Mouse (Mus musculus) inflammation-experienced regulatory T-cells, adult 6 months (primary cell): ENCODE measurements around the gene 4930539E08Rik. TPM values are rescaled to one million over a fixed set of nuclear protein-coding genes. Genes with fewer than 3 reads are reported as not detected.
A peak's percentile ranks its signal among the peaks of the same experiment; 100 is the strongest.

Experiments used
- ATAC-seq: one replicate; pipeline ENCODE4 v1.8.0; 2017
- polyA plus RNA-seq, 3 experiments: library from polyadenylated mRNA; unstranded; fragments of 100-300 nt; shearing (Covaris generic); gene quantifications; one replicate each; pipeline ENCODE4 v1.2.1; 2017

Gene 4930539E08Rik
- polyA plus RNA-seq, 3 experiments from 2014 or later, result 0.25 to 3.2 (median 2.7) TPM

DNA sequence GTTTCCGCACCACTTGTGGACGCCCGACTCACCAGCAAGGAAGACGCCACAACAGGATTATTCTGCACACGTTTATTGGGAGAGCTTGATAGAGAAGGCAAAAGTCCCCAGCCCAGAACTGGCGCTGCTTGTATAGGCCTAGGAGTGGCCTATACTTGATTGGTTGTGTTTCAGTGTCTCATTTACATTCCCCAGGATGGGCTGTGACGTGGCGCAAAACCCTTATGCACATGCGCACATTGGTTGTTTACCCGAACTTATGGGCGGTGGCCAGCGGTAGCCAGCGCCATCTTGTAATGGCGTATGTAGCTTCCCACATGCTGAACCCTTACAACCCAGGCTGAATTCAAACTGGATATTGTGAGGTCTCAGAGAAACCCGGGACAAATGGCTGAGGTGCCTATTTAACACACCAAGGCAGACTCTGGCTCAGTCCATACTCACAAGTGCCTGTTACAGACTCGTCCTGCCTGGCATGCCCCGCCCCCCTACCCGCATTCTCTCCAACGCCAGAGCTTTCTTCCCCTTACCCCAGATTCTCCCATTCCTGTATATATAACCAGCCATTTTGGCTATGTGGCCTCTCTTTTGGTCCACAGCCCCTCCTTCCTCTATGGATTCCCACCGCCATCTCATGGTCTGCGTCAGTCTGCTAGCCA lies 19.8 kb downstream of the 4930539E08Rik start:
- ATAC-seq, result no peak

DNA sequence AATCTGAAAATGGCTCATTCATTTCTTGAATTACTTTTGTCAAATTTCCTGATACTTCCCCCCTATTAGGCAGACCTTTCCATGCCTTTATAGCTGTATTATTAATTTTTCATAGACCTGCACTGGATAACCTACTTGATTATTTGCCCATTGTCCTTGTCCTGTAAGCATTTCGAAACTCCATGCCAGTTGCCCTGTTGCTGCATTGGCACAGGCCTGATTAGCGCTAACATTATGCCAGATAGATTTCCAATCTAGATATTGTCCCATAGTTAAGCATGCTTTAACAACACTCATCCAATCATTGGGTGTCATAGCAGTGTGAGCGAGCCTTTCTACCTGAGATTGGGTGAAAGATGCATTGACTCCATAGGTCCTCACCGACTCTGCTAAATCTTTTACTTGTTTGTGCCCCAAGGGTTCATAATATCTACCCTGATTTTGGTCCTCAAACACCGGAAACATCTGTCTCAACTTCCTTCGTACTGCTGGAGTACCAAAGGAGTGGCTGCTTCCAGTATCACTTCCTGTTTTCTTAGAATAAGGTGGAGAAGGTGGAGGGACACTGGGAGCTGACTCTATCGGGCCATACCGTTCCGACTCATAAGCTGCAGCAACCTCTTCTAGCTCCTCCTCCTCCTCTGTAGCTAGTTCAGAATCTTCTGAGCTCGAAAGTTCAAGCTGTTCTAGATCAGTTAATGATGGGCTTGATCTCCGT lies 20.9 kb downstream of the 4930539E08Rik start:
- no peak for ATAC-seq

DNA sequence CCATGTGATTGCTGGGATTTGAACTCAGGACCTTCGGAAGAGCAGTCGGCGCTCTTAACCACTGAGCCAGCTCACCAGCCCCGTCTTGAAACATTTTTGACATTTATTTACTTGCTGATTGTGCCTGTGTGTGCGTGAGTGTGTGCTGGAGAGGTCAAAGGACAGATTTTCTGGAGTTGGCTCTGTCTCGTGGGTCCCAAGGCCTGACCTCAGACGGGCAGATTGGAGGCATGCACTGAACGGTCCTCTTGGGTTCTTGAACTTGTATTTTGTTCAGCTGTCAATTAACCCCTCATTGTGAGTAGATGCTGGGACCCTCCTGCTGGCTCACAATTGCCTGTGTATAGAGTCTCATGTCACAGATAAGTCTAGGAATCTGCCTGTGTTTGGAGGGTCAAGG lies 28.9 kb downstream of the 4930539E08Rik start:
- no peak for ATAC-seq

DNA sequence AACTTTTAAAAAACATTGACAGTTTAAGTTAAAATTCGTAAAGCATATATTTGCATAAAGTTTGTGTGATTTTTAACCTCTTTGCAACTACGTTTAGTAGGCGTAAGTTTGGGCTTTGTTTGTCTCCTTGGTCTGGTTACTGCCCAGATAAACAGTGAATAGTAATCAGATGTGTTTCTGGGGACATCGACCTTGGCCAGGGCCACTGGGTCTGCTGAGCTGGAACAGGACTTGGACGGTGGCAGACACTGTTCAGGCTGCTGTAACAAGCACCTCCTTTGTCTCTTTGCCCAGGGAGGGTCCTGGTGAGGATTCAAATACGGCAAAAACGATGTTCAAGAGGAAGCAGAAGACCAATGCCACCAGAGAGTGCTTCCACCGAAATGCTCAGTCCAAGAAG lies 29.9 kb downstream of the 4930539E08Rik start:
- ATAC-seq, result no peak

DNA sequence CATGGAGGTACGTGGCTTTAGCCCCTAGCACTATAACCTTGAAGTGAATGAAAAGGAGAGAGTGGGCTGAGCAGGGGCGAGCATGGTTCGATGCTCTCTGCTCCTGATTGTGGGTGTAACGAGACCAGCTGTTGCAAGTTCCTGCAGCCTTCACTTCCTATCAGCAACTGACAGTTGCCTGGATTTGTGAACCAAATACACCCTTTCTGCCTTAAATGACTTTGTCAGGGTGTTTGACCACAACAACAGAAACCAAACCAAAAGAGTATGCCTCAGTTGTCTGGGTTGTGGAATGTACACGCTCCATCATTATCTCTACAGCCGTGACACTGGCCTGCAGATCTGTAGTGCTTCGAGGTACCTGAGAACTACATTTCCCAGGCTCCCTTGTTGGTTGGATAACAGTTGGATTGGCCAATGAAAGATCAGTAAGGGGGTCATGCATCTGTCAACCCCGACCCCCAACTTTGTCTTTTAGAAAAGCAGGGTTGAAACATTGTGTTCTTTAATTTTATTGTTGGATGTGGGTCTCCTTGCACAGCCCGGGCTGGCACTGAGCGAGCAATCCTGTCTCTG lies 31.1 kb downstream of the 4930539E08Rik start:
- no peak for ATAC-seq

DNA sequence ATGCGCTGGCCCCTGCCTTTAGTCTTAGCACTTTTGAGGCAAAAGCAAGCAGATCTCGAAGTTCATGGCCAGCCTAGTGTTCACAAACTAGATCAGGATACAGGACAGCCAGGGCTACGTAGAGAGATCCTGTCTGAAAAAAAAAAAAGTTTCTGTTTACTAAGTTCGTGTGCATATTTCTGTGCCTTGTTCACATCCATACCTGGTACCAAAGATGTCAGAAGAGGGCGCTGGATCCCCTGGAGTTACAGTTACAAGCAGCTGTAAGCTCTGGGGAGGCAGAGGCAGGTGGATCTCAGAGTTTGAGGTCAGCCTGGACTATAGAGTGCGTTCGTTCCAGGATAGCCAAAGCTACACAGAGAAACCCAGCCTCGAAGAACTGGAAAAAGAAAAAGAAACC lies 32.3 kb downstream of the 4930539E08Rik start:
- ATAC-seq, result peak; percentile 48

DNA sequence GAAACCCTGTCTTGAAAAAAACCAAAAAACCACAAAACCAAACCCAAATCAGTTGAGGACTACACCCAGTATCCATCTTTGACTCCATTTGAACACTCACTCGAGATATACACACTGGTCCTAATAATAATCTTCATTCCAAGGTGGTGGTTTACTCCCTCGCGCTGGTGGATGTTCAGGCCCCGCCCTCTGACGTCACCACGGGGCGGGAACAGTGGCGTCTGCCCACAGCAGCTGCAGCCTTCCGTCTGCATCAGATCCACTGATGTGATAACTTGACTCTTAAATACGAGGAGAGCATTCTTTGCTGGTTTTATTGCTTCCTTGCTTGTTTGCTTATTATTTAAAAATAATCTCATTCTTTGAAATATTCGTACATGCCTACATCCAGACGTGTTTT lies 32.8 kb downstream of the 4930539E08Rik start:
- ATAC-seq, result peak; percentile 89

DNA sequence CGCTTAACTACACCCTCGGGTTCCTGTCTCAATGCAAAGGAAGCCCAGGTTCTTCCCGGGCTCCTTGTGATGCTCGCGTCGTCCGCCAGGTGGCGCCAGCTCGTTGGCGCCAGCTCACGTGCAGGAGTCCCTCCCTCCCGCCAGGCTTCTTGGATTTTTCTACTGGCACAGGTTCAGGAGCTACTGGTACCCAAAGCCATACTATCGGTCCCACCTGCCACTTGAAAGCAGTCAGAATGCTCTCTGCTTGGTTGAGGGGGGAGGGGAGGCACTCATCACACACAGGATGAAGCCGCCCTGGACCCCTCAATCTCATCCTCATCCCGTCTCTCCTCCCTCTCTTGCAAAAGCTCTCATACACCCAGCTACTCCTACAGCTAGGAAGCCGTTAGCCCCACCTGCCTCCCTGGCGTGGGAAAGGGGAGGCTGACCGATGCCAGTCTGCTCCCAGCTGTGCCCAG lies 35.2 kb downstream of the 4930539E08Rik start:
- ATAC-seq, result no peak

DNA sequence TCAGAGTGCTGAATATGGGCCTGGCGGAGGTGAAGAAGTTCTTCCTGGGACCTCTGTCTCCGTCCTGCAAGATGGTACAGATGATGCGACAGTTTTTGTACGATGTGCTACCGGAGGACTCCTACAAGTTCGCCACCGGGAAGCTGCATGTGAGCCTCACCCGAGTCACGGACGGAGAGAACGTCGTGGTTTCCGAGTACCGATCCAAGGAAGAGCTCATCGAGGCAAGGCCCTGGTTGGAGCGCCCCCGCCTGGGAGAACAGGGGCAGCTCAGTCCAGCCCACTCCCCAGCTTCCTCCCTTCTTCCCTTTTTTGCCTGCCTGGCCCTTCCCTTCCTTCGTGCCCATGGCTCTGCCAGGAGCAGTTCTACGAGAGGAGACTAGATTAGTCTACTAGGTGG lies 38.3 kb downstream of the 4930539E08Rik start:
- no peak for ATAC-seq

DNA sequence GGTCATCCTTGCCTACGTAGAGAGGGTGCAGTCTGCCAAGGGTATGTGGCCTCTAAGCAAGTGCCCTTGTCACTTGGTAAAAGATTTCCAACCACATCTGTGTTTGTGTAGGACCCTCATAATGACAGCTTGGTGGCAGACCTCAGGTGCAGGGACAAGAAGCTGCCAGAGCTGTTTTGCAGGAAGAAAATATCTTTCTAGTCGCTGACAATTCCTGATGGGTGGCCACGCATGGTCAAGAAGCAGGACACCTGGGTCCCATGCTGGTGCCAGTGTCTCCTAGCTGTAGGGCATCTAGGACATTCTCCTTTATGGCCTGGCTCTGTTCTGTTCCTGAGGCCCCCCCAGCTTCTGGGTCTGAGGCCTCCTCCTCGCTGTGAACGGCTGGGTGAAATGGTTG lies 38.8 kb downstream of the 4930539E08Rik start:
- ATAC-seq, result no peak

DNA sequence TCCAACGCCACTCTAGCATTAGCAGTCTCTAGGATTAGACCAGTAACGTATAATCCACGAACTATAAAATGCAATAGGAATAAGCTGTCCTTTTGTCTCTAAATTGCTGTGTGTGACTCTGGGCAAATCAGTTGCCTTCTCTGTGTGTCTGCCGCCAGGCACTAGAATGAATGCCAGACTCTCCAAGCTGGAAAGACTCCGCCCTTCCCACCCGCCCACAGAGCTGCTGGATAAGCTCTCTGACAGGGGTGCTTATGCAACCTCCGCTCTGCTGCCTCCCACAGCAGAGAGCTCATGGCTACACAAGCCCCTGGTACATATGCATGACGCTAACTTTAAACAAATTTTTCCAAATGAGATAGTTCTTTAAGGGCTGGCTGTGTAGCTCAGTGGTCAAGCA lies 39.8 kb downstream of the 4930539E08Rik start:
- no peak for ATAC-seq

DNA sequence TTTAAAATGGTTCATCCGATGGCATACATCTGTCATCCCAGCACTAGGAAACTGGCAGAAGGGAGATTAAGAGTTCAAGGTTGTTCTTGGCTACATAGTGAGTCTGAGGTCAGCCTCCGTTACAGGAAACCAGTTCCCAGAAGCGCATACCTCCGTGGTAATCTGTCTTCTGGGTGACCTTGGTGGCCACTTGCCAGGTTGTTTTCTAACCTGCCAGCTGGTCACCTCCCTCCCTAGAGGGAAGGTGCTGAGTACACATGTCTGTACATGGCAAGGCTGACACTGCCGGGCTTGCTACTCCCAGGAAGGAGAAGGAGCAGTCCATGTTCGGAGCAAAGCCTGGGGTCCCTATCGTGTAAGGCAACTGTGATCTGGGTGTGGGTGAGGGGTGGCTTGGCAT lies 40.3 kb downstream of the 4930539E08Rik start:
- ATAC-seq, result no peak

DNA sequence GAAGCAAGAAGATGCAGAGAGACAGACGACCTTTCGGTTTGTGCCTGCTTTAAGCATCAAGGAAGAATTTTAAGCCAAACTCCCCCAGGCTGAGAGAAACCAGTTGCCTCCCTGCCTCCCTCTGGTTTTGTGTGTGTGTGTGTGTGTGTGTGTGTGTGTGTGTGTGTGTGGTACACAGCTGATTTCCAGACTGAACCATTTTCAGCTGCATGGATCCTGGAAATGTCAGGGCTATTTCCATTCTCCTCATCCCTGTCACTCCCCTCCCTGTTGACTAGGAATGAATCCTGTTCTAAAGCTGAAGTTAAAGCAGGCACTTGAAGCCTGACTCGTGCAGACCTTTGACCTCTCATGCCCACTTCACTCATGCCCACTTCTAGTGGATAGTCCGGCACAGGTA lies 40.9 kb downstream of the 4930539E08Rik start:
- no peak for ATAC-seq

DNA sequence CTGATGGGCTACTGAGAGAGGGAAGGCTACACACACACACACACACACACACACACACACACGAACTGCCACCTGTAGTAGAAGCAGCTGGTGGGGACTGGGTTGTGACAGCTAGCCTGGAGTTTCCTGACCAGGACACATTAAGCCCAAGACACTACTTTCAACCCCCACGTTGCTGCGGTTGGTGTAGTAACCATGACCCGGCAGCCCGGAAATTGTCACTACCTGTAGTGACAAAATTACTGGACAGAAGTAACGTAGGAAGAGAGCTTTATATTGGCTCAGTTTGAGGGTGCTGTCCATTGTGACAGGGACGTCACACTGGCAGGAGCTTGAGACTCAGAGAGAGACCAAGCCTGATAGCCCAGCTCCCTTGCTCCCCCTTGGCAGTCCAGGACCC lies 42.8 kb downstream of the 4930539E08Rik start:
- ATAC-seq, result no peak

DNA sequence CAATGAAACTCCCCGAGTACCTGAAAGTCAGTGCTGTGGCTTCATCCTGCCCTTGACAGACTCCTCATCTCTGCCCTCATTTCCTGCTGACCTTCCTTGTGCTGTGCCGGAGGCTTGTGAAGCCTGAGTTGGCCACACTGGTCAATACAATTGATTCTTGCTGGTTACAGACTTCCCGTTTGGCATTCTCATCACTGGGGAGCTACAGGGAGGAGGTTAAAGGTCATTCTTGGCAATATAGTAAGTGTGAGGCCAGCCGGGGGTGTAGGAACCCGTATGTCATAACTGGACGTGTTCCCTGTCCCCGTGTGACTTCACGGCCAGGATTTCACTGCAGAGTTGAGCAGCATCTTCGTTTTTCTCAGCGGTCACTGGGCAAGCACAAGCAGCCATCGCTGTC lies 43.3 kb downstream of the 4930539E08Rik start:
- ATAC-seq, result no peak

DNA sequence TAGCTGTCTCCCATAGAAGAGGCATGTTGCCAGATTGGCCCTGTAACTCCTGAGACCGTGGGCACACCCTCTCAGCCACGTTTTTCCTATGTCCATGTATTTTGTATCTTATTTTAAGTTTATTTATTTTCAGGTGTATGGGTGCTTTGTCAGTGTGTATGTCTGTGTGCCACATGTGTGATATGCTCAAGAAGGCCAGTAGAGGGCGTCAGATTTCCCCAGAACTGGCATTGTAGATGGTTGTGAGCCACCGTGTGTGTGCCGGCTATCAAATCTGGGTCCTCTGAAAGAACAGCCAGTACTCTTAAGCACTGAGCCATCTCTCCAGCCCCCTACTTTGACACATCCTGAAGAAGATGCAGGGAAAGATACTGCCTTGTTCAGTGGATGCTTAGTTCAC lies 44.7 kb downstream of the 4930539E08Rik start:
- ATAC-seq, result no peak

DNA sequence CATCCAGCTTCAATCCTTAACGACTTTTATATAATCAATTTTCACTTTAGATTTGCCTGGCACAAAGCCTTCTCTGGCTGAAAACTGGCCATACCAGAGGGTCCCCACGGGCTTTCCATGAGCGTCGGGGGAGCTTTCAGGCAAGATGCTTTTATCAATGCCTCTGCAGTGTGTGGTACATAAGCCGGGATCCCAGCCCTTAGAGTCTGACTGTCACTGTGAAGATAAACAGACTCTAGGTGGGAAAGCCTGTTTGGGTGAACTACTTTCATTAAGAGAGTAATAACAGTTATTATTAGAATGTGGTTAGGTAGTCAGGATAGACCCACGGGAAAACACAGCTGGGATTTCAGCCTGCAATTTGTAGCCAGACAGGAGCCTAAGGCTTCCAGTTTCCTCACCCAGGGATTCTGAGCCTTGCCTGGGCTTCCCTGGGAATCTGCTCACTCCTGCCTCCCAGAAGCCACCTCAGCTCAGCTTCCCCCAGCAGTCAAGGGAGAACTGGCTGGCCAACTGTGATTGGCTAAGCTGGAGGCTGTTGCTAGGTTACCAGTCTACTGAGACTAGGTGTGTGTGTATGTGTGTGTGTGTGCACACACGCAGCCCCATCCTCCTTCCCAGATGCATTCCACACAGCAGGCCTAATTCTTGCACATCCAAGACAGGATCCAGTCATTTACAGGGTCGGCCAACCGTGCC lies 45.6 kb downstream of the 4930539E08Rik start:
- ATAC-seq, result no peak

DNA sequence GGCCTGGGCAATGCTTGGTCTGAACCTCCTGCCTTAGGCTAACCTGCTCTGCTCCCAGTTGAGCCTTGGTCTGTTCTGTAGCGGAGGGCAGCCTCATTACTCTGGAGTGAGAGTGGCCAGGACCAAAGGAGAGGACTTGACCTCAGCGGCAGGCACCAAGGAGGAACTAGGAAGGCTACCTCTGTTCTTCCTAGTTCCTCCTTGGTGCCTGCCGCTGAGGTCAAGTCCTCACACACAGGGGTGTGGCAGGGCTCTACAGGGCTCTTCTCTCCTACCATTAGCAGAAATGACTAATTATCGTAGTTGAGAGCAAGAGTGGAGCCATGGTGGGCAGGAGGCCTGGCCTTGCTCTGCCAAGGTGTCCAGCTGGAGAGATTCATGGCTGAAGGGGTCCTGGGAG lies 47.7 kb downstream of the 4930539E08Rik start:
- ATAC-seq, result no peak

DNA sequence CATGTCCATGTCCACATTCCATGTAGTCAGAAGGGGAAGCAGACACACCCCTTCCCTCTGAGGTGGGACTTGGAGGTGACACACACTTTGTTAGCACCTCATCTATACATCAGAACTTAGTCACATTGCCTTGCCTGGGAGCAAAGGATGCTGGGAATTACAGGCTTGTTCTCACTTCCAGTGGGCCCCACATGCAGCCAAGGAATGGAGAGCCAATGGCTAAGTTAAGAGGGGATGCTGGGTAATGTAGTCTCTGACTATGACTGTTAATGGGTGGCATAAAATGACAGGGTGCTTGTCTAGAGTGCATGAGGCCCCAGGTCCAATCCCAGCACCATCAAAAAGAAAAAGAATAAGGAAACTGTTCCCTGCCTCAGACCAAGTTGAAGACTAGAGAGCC lies 48.2 kb downstream of the 4930539E08Rik start:
- ATAC-seq, result no peak

DNA sequence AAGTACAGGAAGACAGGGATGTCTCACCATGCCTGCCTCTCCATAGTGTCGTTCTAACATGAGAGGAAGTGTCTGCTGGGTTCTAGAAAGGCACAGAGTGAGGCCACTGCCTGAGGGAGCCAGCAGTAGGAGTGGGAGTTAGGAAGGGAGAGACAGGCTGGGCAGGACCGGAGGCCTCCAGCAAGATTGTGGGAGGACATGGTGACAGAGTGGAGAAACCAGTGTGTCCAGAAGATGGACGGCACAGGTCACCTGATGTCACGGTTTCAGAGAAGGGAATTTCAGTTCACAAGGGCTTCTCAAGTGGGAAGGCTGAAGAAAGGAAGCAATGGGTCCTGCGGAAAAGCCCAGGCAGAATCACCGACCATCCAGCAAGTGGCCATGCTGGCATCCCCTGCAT lies 50.7 kb downstream of the 4930539E08Rik start:
- no peak for ATAC-seq

DNA sequence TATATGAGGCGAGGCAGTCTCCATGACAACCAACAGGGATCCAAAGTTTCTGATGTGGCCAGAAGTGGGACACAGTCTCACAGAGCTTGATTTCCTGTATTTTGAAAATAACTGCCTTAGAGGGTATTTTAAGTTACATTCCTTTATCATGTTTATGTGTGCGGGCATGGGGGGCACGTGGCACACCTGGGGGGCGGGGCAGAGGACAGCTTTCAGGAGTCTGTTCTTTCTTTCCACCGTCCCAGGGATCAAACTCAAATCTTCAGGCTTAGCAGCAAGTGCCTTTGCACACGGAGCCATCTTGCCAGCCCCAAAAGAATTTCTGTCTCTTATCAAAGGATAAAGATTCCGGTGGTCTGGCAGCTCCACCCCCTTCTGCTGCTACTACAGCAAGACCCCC lies 51.2 kb downstream of the 4930539E08Rik start:
- ATAC-seq, result no peak

DNA sequence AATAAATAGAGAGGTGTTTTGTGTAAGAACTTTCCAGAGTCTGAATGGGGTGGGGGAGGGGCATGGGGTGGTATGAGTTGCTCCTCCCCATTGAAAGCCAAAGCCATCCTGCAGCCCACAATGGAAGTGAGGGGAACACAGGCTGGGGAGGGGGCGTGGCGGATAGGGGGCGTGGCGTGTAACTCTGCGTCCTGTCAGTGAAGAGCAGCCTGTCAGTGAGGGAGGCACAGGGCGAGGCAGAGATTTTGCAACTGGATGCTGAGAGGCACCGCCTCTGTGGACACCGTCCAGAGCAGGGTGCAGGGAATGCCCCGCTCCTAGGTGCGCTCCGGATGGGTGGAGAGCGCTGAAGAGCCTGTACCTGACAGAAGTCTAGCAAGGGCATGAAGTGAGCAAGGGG lies 56.9 kb downstream of the 4930539E08Rik start, which contains the start of gene Pnpla1:
Gene Pnpla1, plus strand, starts transcription at position 207 of the 400 bp plus-strand sequence.
- ATAC-seq, result no peak

DNA sequence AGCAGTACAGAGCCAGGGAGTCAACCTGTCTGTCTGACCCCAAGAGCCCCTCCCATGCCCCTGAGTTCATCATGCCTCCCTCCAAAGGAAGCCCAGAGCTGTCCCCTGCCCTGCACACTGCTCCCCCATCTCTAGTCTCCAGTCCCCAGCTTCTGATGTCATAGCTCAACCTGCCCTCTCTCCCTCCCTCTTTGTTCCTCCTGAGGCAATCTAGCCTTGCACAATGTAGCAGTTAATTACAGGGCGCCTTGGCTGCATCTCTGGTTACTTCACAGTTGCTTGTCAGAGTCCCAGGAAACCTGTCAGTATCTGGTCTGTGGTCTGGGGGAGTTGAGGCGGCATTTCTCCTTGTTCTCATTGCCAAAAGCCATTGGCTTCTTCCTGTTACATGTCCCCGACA lies 59.1 kb downstream of the 4930539E08Rik start:
- ATAC-seq, result no peak
